Mouse (Mus musculus) neural tube, embryonic 11.5 days (tissue): ENCODE results near the gene Cmtr1. TPM values are rescaled to one million over a fixed set of nuclear protein-coding genes. Genes with fewer than 3 reads are reported as not detected.

Source experiments
- ATAC-seq: fragments of 200-750 bp; cut with Nextera tagmentation; 2 replicates; pipeline ENCODE4 v1.8.0; 2017; ENCODE audit warnings: moderate number of reproducible peaks, mild to moderate bottlenecking, moderate TSS enrichment, moderate library complexity; ENCODE audit not compliant: insufficient read depth, low FRiP score, low TSS enrichment
- DNase-seq: peaks from one replicate; pipeline ENCODE4 v3.0.0-alpha.2; 2015; ENCODE audit warnings: low spot score
- H3K27ac ChIP-seq: fragments of 300-500 bp; sonication (generic); 2 replicates; pipeline ENCODE4 v1.5.1; 2014; ENCODE audit warnings: low read depth, mild to moderate bottlenecking, low read length
- H3K27me3 ChIP-seq: fragments of 300-500 bp; sonication (generic); 2 replicates; pipeline ENCODE4 v1.6.1; 2014; ENCODE audit warnings: mild to moderate bottlenecking, low read length, mixed read lengths; ENCODE audit not compliant: control insufficient read depth, insufficient read depth
- H3K36me3 ChIP-seq: fragments of 300-500 bp; sonication (generic); 2 replicates; pipeline ENCODE4 v1.6.1; 2014; ENCODE audit warnings: mild to moderate bottlenecking, low read length, moderate library complexity, mixed read lengths; ENCODE audit not compliant: control insufficient read depth, insufficient read depth
- H3K4me1 ChIP-seq: fragments of 300-500 bp; sonication (generic); 2 replicates; pipeline ENCODE4 v1.6.1; 2014; ENCODE audit warnings: low read length, mixed read lengths; ENCODE audit not compliant: control insufficient read depth, insufficient read depth
- H3K4me2 ChIP-seq: fragments of 300-500 bp; sonication (generic); 2 replicates; pipeline ENCODE4 v1.6.1; 2014; ENCODE audit warnings: low read depth, mild to moderate bottlenecking, moderate library complexity
- H3K4me3 ChIP-seq: fragments of 300-500 bp; sonication (generic); 2 replicates; pipeline ENCODE4 v1.5.1; 2014; ENCODE audit warnings: low read depth, low read length
- H3K9ac ChIP-seq: fragments of 300-500 bp; sonication (generic); 2 replicates; pipeline ENCODE4 v1.6.1; 2014; ENCODE audit warnings: mild to moderate bottlenecking, low read length
- H3K9me3 ChIP-seq: fragments of 300-500 bp; sonication (generic); 2 replicates; pipeline ENCODE4 v1.6.1; 2016; ENCODE audit warnings: low read length; ENCODE audit not compliant: control insufficient read depth
- WGBS: fragments of 180-500 bp; shearing (Covaris S2); extraction: QIAGEN DNeasy Blood & Tissue Kit; methylation state at CpG from one replicate; pipeline ENCODE4 v1.1.7; 2014; 5-methylcytosine and 5-hydroxymethylcytosine counted together
- polyA plus RNA-seq: library from polyadenylated mRNA; unstranded; fragments of >200 nt; fragmentation: Nextera tagmentation; extraction: Ambion mirVana; gene quantifications from 2 replicates; pipeline ENCODE4 v1.2.1, GENCODE M21; 2014

The Cmtr1 gene
- polyA plus RNA-seq, 1 experiment from 2014 or later: 147 TPM

DNA sequence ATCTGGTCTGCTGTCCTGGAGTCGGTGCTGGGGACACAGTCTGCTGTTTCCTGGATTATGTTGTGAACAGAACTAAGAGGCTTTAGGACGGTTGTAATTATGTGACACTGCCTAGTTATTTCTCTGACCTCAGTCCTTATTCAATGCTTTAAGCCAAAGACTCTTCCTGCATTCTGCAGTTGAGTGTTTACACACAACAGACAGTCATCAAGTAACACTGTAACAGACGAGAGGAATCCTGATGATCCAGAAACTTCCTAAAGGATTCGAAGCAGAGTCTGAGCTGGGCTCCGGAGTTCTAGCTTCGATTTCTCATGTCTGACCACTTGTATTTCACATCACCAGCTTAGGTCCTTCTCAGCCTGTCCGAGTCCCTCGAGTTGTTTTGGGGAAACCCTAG lies 18.1 kb downstream of the Cmtr1 start:
- no peaks in the 10 kb centered on the region for H3K27me3 ChIP-seq
- DNase-seq: no peak
- WGBS: 92% methylated on average over 8 of the region's 8 CpGs

DNA sequence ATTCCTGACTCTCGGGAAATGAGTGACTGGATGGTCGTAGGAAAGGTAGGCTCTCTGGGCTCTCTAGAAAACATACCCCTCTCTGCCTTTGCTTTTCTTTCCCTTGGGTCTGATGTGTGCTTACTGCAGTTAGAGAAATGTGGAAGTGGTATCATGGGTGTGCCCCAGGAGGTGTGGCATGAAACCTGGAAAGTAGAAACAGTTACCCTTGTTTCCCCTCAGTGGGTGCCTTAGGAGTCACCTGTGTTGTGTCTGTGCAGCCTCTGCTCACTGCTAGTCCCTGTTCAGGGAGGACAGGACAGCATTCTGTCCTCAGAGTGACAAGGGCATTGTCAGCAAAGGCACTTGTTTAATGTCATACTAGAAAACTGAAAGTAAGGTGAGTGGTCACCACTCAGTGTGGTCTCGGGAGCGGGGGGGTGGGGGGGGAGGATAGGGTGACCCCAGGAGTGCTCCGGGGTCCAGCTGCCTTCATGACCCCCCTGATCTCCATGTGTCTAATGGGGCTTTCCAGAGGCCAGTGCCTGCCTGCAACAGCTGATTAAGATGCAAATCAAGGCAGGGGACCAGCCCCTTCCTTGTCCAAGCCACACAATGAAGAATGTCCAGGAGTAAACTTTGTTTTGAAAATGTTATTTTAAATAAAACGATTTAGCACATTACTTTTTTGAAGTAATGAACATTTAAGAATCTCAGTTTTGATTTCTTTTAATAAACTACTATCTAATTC lies 18.8 kb downstream of the Cmtr1 start:
- 80% methylated on average over 6 of the region's 6 CpGs for WGBS
- H3K9me3 ChIP-seq: no peaks in the 10 kb centered on the region
- H3K4me2 ChIP-seq: no peak overlapping the region
- no peak overlapping the region for H3K4me3 ChIP-seq
- no peak overlapping the region for H3K9ac ChIP-seq
- ATAC-seq (no peak), DNase-seq (no peak)
- H3K27ac ChIP-seq: no peak overlapping the region
- H3K36me3 ChIP-seq: peaks cover 17% of the 10 kb centered on the region
- H3K4me1 ChIP-seq: no peaks in the 10 kb centered on the region
- H3K27me3 ChIP-seq: no peaks in the 10 kb centered on the region

More for the DNA sequence above, 18.1 kb downstream of the Cmtr1 start:
- Histone ChIP-seq H3K9me3 (no peaks in the 10 kb centered on the region), H3K9ac (no peak overlapping the region), H3K27ac (no peak overlapping the region), H3K4me1 (no peaks in the 10 kb centered on the region), H3K4me2 (no peak overlapping the region), H3K36me3 (peaks cover 16% of the 10 kb centered on the region), H3K4me3 (no peak overlapping the region)
- no peak for ATAC-seq

DNA sequence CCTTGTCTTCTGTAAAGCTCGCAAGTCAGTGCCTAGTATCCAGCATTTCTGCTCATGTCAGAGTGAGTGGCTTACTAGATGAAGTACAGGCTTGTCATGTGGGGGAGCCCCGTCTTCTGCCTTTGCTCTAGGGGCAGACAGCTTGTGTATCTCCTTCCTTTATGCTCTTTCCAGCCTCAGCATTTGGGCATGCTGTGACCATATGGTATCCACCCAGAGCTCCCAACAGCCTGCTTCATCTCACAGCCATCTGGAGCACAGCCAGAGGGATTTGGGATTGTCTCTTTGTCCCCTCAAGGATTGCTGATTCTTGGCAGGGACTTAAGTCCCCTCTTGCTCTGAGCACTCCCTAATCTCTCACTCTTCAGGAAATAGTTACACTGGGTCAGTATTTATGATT lies 19.8 kb downstream of the Cmtr1 start:
- WGBS: 70% methylated on average over 2 of the region's 2 CpGs
- H3K4me2 ChIP-seq: no peak overlapping the region
- H3K9ac ChIP-seq: 0 out of 2 replicates have a peak overlapping the region, but pooled peaks have one; percentile 18
- H3K9me3 ChIP-seq: no peaks in the 10 kb centered on the region
- DNase-seq (no peak), ATAC-seq (no peak)
- H3K36me3 ChIP-seq: peaks cover 22% of the 10 kb centered on the region
- H3K27ac ChIP-seq: peak overlapping the region; percentile 39; the same call in 1 of the 2 replicates
- no peak overlapping the region for H3K4me3 ChIP-seq
- H3K27me3 ChIP-seq: no peaks in the 10 kb centered on the region
- H3K4me1 ChIP-seq: no peaks in the 10 kb centered on the region

DNA sequence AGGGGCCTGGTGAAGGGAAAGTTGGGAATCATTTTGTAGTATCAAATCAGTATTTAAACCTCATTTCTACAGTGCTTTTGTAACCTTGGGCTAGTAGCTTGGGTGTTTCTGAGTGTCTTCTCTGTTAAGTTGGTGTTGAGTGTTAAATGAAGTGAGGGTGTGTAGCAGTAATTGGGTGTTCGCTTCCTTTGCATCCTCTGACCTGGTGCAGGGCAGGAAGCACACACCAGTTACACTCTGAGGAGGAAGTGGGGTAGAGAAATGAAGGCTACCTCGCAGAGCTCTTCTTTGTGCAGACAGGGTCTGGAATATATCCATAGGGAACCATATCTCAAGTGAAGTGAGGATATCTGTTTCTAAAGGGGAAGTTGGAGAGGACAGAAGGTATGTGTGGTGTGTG lies 20.5 kb downstream of the Cmtr1 start:
- no peaks in the 10 kb centered on the region for H3K4me1 ChIP-seq
- no peaks in the 10 kb centered on the region for H3K9me3 ChIP-seq
- no peak overlapping the region for H3K4me3 ChIP-seq
- no peak overlapping the region for H3K4me2 ChIP-seq
- H3K27ac ChIP-seq: no peak overlapping the region
- DNase-seq (no peak), ATAC-seq (no peak)
- 91% methylated on average over 2 of the region's 2 CpGs for WGBS
- H3K9ac ChIP-seq: no peak overlapping the region
- H3K36me3 ChIP-seq: peaks cover 23% of the 10 kb centered on the region
- H3K27me3 ChIP-seq: no peaks in the 10 kb centered on the region

DNA sequence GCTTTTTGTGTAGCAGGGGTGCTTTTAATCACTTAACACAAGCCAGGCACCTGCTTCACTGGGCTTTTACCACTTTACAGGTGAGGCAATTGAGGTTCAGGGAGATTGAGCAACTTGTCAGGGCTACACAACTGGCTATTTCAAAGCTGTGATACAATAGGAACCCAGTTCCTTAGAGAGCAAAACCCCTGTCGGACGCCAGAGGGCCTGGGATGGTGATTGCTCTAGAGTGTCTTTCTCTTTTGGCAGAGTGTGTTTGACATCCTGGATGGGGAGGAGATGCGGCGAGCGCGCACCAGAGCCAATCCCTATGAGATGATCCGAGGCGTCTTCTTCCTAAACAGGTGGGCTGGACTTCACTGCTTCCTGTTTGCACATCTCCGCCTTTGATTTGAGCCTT lies 21.3 kb downstream of the Cmtr1 start:
- H3K4me2 ChIP-seq: no peak overlapping the region
- ATAC-seq (no peak), DNase-seq (no peak)
- H3K27me3 ChIP-seq: no peaks in the 10 kb centered on the region
- H3K4me1 ChIP-seq: no peaks in the 10 kb centered on the region
- H3K9ac ChIP-seq: no peak overlapping the region
- H3K36me3 ChIP-seq: peaks cover 22% of the 10 kb centered on the region
- no peaks in the 10 kb centered on the region for H3K9me3 ChIP-seq
- H3K4me3 ChIP-seq: no peak overlapping the region
- WGBS: 94% methylated on average over 9 of the region's 9 CpGs
- H3K27ac ChIP-seq: no peak overlapping the region

DNA sequence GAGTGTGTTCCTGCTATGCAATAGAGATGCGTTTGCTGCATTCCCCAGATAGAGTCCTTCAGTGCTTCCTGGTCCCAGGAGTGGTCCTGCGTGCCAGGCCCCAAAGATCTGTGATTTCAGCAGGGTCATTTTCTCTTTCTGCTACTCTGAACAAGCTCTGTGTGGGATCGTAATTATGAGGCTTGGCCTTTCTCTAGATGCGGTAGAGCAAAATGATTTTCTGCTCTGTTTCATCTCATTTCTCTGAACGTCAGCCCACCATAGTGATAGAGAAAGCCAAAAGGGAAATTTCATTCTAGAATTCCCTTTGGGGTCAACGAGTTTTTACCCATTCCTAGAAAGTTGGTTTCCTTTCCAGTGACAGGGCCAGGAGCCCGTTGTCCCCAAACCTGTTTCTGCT lies 21.9 kb downstream of the Cmtr1 start:
- no peaks in the 10 kb centered on the region for H3K27me3 ChIP-seq
- no peaks in the 10 kb centered on the region for H3K9me3 ChIP-seq
- H3K27ac ChIP-seq: no peak overlapping the region
- no peaks in the 10 kb centered on the region for H3K4me1 ChIP-seq
- DNase-seq: no peak
- no peak overlapping the region for H3K9ac ChIP-seq
- WGBS: 84% methylated on average over 7 of the region's 7 CpGs
- H3K4me2 ChIP-seq: no peak overlapping the region
- no peak overlapping the region for H3K4me3 ChIP-seq
- H3K36me3 ChIP-seq: peaks cover 19% of the 10 kb centered on the region
- no peak for ATAC-seq

DNA sequence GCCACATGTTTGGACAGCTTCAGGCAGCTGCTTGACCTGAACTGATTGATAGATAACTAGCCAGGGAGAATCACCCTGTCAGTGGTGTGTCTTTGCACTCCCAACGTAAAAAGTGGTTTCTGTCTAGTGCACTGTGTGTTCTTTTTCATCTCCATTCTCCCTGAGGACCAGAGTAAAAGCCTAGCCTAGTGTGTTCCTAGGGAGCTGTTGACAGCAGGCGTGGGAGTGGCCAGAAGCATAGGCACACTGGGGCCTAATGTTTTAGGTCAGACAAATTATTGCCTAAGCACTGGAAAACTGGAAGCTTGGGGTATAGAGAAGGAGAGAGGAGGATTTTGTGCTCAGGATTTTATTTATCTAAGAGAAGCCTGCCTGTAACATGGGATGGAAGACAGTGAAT lies 22.7 kb downstream of the Cmtr1 start:
- Histone ChIP-seq H3K9me3 (no peaks in the 10 kb centered on the region), H3K4me2 (no peak overlapping the region), H3K4me3 (no peak overlapping the region), H3K9ac (no peak overlapping the region), H3K36me3 (peaks cover 21% of the 10 kb centered on the region), H3K27ac (no peak overlapping the region), H3K27me3 (no peaks in the 10 kb centered on the region), H3K4me1 (no peaks in the 10 kb centered on the region)
- ATAC-seq (no peak), DNase-seq (no peak)
- 78% methylated on average over 2 of the region's 2 CpGs for WGBS

DNA sequence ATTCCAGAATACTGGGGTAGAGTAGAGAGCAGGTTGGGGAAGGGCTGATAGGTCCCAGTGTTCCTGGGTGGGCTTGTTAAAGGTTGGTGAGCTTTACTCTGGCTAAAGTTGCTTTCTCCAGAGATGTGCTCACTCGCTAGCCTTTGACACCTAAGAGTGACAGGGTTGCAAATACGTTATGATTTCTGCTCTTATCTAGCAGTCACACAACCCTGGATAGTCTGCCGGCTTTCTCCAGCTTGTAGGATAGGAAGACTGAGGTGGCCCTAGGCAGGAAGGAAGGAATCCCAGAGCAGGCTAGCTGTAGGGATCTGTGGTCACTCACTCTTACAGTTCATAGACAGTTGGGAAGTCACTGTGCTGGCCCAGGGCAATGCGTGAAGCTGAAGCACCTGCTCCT lies 23.9 kb downstream of the Cmtr1 start:
- peaks cover 21% of the 10 kb centered on the region for H3K36me3 ChIP-seq
- H3K4me3 ChIP-seq: no peak overlapping the region
- no peak for DNase-seq
- no peaks in the 10 kb centered on the region for H3K4me1 ChIP-seq
- no peaks in the 10 kb centered on the region for H3K9me3 ChIP-seq
- 92% methylated on average over 4 of the region's 4 CpGs for WGBS
- no peak for ATAC-seq
- no peaks in the 10 kb centered on the region for H3K27me3 ChIP-seq
- H3K27ac ChIP-seq: no peak overlapping the region
- H3K9ac ChIP-seq: no peak overlapping the region
- no peak overlapping the region for H3K4me2 ChIP-seq

DNA sequence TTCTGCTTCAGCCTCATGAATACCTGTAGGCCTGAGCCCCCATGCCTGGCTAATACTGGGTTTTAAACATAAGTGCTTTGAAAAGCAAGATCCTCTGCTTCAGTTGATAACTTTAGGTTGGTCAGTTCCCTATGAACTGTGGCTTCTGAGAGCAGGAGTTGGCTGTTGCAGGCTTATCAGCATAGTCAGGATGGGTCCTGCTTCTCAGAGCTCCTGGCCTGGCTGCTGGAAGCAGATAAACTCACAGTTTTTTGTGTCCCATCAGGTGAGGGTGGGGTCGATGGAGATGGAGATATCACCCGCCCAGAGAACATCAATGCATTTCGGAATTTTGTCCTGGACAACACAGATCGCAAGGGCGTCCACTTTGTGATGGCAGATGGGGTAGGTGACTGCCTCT lies 26.4 kb downstream of the Cmtr1 start:
- Histone ChIP-seq H3K36me3 (peaks cover 34% of the 10 kb centered on the region), H3K27me3 (no peaks in the 10 kb centered on the region), H3K4me2 (no peak overlapping the region), H3K4me1 (no peaks in the 10 kb centered on the region), H3K9ac (no peak overlapping the region), H3K4me3 (no peak overlapping the region), H3K27ac (no peak overlapping the region), H3K9me3 (no peaks in the 10 kb centered on the region)
- DNase-seq (no peak), ATAC-seq (no peak)
- WGBS: 92% methylated on average over 5 of the region's 5 CpGs
